Mouse (Mus musculus) MEL (cell line): Measurements from ENCODE around the gene Frmd4b. TPM values are rescaled to one million over a fixed set of nuclear protein-coding genes. Genes with fewer than 3 reads are reported as not detected.

Source experiments
- DNase-seq: peaks from one replicate; pipeline ENCODE4 v3.0.0; 2011; ENCODE audit warnings: low read depth, low spot score
- H3K27ac ChIP-seq: 2 replicates; pipeline ENCODE4 v1.5.1; 2012; ENCODE audit warnings: low read depth, mild to moderate bottlenecking, control low read depth, low read length, moderate library complexity; ENCODE audit not compliant: control insufficient read depth
- H3K27me3 ChIP-seq, 2 experiments: fragments of 150-350 bp in 1 of 2; sonication (generic) in 1 of 2; 2 replicates each; pipeline ENCODE4 v1.6.1; 2012; ENCODE audit warnings: low read length in 2 of 2, mild to moderate bottlenecking in 2 of 2, improper control_type of control experiment in 1 of 2, moderate library complexity in 1 of 2; ENCODE audit not compliant: insufficient read depth in 2 of 2, control insufficient read depth in 1 of 2
- H3K36me3 ChIP-seq, 2 experiments: 2 replicates each; pipeline ENCODE4 v1.6.1; 2012 to 2014; ENCODE audit warnings: low read length in 2 of 2, improper control_type of control experiment in 1 of 2, inconsistent platforms in 1 of 2, mild to moderate bottlenecking in 1 of 2; ENCODE audit not compliant: insufficient read depth in 2 of 2, control insufficient read depth in 1 of 2
- H3K4me1 ChIP-seq, 2 experiments: fragments of 150-350 bp in 1 of 2; sonication (generic) in 1 of 2; 2 replicates each; pipeline ENCODE4 v1.6.1; 2012; ENCODE audit warnings: low read length in 2 of 2, improper control_type of control experiment in 1 of 2, mild to moderate bottlenecking in 1 of 2; ENCODE audit not compliant: insufficient read depth in 2 of 2, control insufficient read depth in 1 of 2
- H3K4me3 ChIP-seq, 2 experiments: fragments of 150-350 bp in 1 of 2; sonication (generic) in 1 of 2; 2 replicates each; pipeline ENCODE4 v1.5.1; 2012; ENCODE audit warnings: low read depth in 2 of 2, low read length in 2 of 2, mild to moderate bottlenecking in 2 of 2, moderate library complexity in 2 of 2, control low read depth in 1 of 2, improper control_type of control experiment in 1 of 2; ENCODE audit not compliant: control insufficient read depth in 1 of 2, insufficient read depth in 1 of 2
- H3K79me2 ChIP-seq: 2 replicates; pipeline ENCODE4 v1.6.1; 2012; ENCODE audit warnings: mild to moderate bottlenecking, low read length, moderate library complexity; ENCODE audit not compliant: control insufficient read depth, poor library complexity, insufficient read depth
- H3K9ac ChIP-seq: 2 replicates; pipeline ENCODE4 v1.6.1; 2012; ENCODE audit warnings: low read depth, mild to moderate bottlenecking, control low read depth, low read length, moderate library complexity; ENCODE audit not compliant: control insufficient read depth, poor library complexity, severe bottlenecking
- H3K9me3 ChIP-seq: fragments of 150-350 bp; sonication (generic); replicated peaks from 2 replicates; pipeline ENCODE4 v1.6.1; 2012; ENCODE audit warnings: mild to moderate bottlenecking, low read length, improper control_type of control experiment, moderate library complexity; ENCODE audit not compliant: insufficient read depth
- CHD1 ChIP-seq: IDR thresholded peaks from 2 replicates; pipeline ENCODE4 v1.6.1; 2012; ENCODE audit warnings: low read depth, mild to moderate bottlenecking, inconsistent platforms, low read length, improper control_type of control experiment
- CHD2 ChIP-seq: IDR thresholded peaks from 2 replicates; pipeline ENCODE4 v1.6.1; 2011; ENCODE audit warnings: low read length, improper control_type of control experiment
- CTCF ChIP-seq, 3 experiments: IDR thresholded peaks in 2 of 3; conservative IDR thresholded peaks in 1 of 3; 2 replicates each; pipeline ENCODE4 v1.5.1; 2011 to 2012; ENCODE audit warnings: low read length in 3 of 3, low read depth in 2 of 3, mild to moderate bottlenecking in 2 of 3, improper control_type of control experiment in 1 of 3, inconsistent platforms in 1 of 3, mixed read lengths in 1 of 3, moderate library complexity in 1 of 3; ENCODE audit not compliant: control insufficient read depth in 1 of 3, insufficient read depth in 1 of 3, poor library complexity in 1 of 3, severe bottlenecking in 1 of 3
- ETS1 ChIP-seq: IDR thresholded peaks from 2 replicates; pipeline ENCODE4 v1.6.1; 2012; ENCODE audit warnings: low read depth, mild to moderate bottlenecking, inconsistent platforms, low read length, improper control_type of control experiment, moderate library complexity
- JUND ChIP-seq: IDR thresholded peaks from 2 replicates; pipeline ENCODE4 v1.6.1; 2011; ENCODE audit warnings: low read depth, mild to moderate bottlenecking, improper control_type of control experiment, low read length
- KAT2A ChIP-seq: conservative IDR thresholded peaks from 2 replicates; pipeline ENCODE4 v1.6.1; 2012; ENCODE audit warnings: low read depth, low read length, improper control_type of control experiment, inconsistent platforms
- MAFK ChIP-seq: IDR thresholded peaks from 2 replicates; pipeline ENCODE4 v1.6.1; 2011; ENCODE audit warnings: low read depth, mild to moderate bottlenecking, low read length, improper control_type of control experiment, borderline replicate concordance
- MAX ChIP-seq: IDR thresholded peaks from 2 replicates; pipeline ENCODE4 v1.6.1; 2011; ENCODE audit warnings: low read length, improper control_type of control experiment
- MAZ ChIP-seq: IDR thresholded peaks from 2 replicates; pipeline ENCODE4 v1.6.1; 2012; ENCODE audit warnings: low read depth, mild to moderate bottlenecking, inconsistent platforms, low read length, improper control_type of control experiment
- MXI1 ChIP-seq: IDR thresholded peaks from 2 replicates; pipeline ENCODE4 v1.6.1; 2011; ENCODE audit warnings: mild to moderate bottlenecking, low read depth, low read length, improper control_type of control experiment
- NELFE ChIP-seq: IDR thresholded peaks from 2 replicates; pipeline ENCODE4 v1.6.1; 2011; ENCODE audit warnings: low read depth, low read length, improper control_type of control experiment
- RAD21 ChIP-seq: IDR thresholded peaks from 2 replicates; pipeline ENCODE4 v1.6.1; 2011; ENCODE audit warnings: mild to moderate bottlenecking, low read depth, low read length, improper control_type of control experiment
- RCOR1 ChIP-seq: IDR thresholded peaks from 2 replicates; pipeline ENCODE4 v1.6.1; 2012; ENCODE audit warnings: low read depth, mild to moderate bottlenecking, inconsistent platforms, low read length, improper control_type of control experiment
- SIN3A ChIP-seq: IDR thresholded peaks from 2 replicates; pipeline ENCODE4 v1.6.1; 2012; ENCODE audit warnings: low read length, improper control_type of control experiment, inconsistent platforms
- SMC3 ChIP-seq: IDR thresholded peaks from 2 replicates; pipeline ENCODE4 v1.6.1; 2011; ENCODE audit warnings: low read depth, low read length, improper control_type of control experiment
- TBP ChIP-seq: IDR thresholded peaks from 2 replicates; pipeline ENCODE4 v1.8.0; 2011; ENCODE audit warnings: low read depth, low read length, improper control_type of control experiment
- USF2 ChIP-seq, 2 experiments: IDR thresholded peaks; 2 replicates each; pipeline ENCODE4 v1.6.1; 2011 to 2012; ENCODE audit warnings: improper control_type of control experiment in 2 of 2, low read length in 2 of 2, borderline replicate concordance in 1 of 2, inconsistent platforms in 1 of 2, low read depth in 1 of 2, mild to moderate bottlenecking in 1 of 2; ENCODE audit not compliant: insufficient read depth in 1 of 2
- ZC3H11A ChIP-seq: IDR thresholded peaks from 2 replicates; pipeline ENCODE4 v1.6.1; 2012; ENCODE audit warnings: low read depth, mild to moderate bottlenecking, inconsistent platforms, low read length, improper control_type of control experiment
- polyA plus RNA-seq, 2 experiments: library from polyadenylated mRNA; stranded (reverse) in 1 of 2; unstranded in 1 of 2; fragments of >175 nt in 1 of 2; fragments of >200 nt in 1 of 2; gene quantifications; 2 replicates each; pipeline versions ENCODE4 v1.2.1 to v1.2.4; 2012; ENCODE audit warnings: low replicate concordance in 2 of 2, low read depth in 1 of 2; ENCODE audit not compliant: insufficient read length in 2 of 2, insufficient read depth in 1 of 2, missing spikeins in 1 of 2
- total RNA-seq: library from RNA; depleted of rRNA; stranded (reverse); fragments of 300-350 nt; gene quantifications from 2 replicates; pipeline ENCODE4 v1.2.3, GENCODE M21; 2012

Gene Frmd4b
- total and polyA plus RNA-seq, 3 experiments = 0.18 TPM; not detected in 2

- no peak for TF ChIP-seq MXI1
- TF ChIP-seq ETS1 = no peak
- no peak for TF ChIP-seq NELFE
- no peak for TF ChIP-seq JUND
- TF ChIP-seq MAZ = no peak
- no peak for TF ChIP-seq TBP
- TF ChIP-seq RAD21 = no peak
- no peak for TF ChIP-seq ZC3H11A
- TF ChIP-seq MAX = no peak
- TF ChIP-seq CHD2 = no peak
- no peak for TF ChIP-seq KAT2A
Measured at GRCm38 (mm10) chr6:97356612-97357011, 260.7 kb downstream of the Frmd4b start.

GRCm38 (mm10) chr6:97355141-97355540 is 262.2 kb downstream of the Frmd4b start:
- DNase-seq = no peak
- TF ChIP-seq USF2 (IDR thresholded peaks at IDR 0.05; ENCODE audit: borderline replicate concordance in 1 of 2, insufficient read depth in 1 of 2, low read depth in 1 of 2, low read length in 2 of 2) = no peak
- TF ChIP-seq SMC3 = no peak
- TF ChIP-seq CTCF (IDR thresholded peaks at IDR 0.05 in 2 of 3, conservative IDR thresholded peaks at IDR 0.05 in 1 of 3; ENCODE audit: control insufficient read depth in 1 of 3, insufficient read depth in 1 of 3, low read depth in 2 of 3, low read length in 3 of 3, poor library complexity in 1 of 3, severe bottlenecking in 1 of 3) = no peak
- no peak for TF ChIP-seq TBP
- TF ChIP-seq SIN3A = no peak
- no peak for TF ChIP-seq RCOR1
- no peak for TF ChIP-seq MAFK
- no peak for TF ChIP-seq CHD1
- no peak for TF ChIP-seq CHD2
- no peaks in the 10 kb centered on the region for H3K27me3 ChIP-seq
- H3K4me1 ChIP-seq = no peaks in the 10 kb centered on the region
- no peak overlapping the region for H3K27ac ChIP-seq
- H3K9ac ChIP-seq = no peak overlapping the region
- H3K9me3 ChIP-seq = no peaks in the 10 kb centered on the region
- no peak overlapping the region for H3K4me3 ChIP-seq
- H3K36me3 ChIP-seq = no peaks in the 10 kb centered on the region
- no peaks in the 10 kb centered on the region for H3K79me2 ChIP-seq

More at GRCm38 (mm10) chr6:97356612-97357011, 260.7 kb downstream of the Frmd4b start:
- H3K36me3 ChIP-seq = no peaks in the 10 kb centered on the region
- no peaks in the 10 kb centered on the region for H3K27me3 ChIP-seq
- no peak for DNase-seq
- H3K4me1 ChIP-seq = no peaks in the 10 kb centered on the region
- H3K27ac ChIP-seq = no peak overlapping the region
- H3K79me2 ChIP-seq = no peaks in the 10 kb centered on the region
- H3K9me3 ChIP-seq = no peaks in the 10 kb centered on the region
- no peak overlapping the region for H3K4me3 ChIP-seq
- no peak overlapping the region for H3K9ac ChIP-seq
